Mouse (Mus musculus) spleen, embryonic (tissue): ENCODE results near the gene BC030870.

Experiments
- CTCF ChIA-PET: fragments of 350-600 bp; sonication (Branson Sonifier 250); formaldehyde crosslinking; loops from one replicate; lab custom pipeline; 2022; lab: Charles Lee

Gene BC030870

DNA sequence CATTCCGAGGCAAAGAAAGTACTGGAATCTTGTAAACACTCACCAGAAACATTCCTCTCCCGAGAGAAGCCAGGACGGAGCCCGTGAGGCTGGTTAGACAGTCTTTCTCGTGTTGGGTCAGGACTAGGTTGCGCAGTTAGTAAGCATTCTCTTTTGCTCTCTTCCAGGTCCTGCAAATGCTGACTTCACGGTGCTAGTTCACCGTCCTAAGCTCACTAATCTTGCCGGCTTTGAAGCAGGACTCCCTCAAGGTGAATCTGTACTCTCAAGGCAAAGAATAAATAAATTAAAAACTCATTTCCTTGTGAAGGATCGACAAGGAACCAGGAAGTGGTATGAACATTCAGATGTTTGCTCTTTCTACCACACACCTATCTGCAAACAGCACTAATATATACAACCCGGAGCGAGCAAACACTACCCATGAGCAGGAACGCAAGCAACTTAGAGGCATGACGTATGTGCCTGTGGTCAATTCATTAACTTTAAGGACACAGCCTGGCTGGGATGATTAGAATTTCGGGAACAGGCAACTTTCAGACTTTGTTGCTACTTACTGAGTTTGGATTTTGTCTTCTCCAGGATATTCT lies at the start of gene BC030870:
Gene BC030870, minus strand, starts transcription at position 365 of the 590 bp plus-strand sequence.
- CTCF ChIA-PET: no interaction called here

DNA sequence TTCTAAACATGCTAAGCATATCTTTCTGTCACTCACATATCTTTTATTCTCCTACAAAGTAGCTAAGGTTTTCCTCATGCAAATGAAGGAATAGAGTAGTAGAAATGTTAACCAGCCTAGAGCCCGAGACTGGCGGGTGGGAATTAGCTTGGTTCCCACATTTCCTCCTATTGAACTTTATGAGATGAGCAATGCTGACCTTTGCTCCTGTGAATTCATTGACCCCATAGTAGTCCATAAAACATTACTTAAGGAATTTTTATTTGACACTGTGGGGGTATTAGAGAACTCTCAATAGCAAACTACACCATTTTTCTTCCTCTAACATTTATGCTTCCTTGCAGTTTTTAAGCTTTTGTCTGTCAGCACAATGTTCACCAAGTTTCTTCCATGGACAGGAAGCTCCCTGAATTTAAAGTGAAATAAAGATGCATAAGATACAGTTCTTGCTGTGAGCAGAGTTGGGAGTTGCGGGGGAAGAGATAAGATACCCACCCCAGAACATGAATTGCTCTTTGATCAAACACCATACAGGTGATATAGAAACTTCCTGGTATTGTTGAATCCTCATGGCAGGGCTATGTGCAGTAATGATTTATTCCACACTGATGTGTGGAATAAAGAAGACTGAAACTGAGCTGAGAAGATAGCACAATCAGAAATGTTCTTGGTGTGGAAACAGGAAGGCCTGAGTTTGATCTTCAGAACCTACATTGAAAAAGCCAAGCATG lies 45.5 kb upstream of the BC030870 start:
- CTCF ChIA-PET: interaction anchor here (0.6 kb wide), 1 partner anchor 260 kb away, joined by 5 read pairs; no protein-coding TSS in a partner anchor

DNA sequence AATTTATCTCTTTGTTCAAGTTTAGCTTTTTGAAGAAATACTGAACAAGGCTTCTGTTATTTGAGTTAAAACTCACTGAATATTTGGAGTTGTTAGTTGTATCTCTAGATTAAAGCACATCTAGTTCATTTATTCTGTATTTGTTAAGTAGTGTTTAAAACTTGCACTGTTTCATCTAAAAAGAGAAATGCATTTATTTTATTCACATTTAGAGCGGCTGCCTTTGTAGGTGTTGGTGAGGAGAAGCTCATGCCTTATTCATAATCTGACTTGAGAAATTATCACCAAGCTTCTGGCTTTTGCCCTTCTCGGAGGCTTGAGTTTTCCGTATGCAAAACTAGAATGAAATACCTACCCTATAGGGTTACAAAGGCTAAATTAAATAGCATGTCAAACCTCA lies 39.8 kb upstream of the BC030870 start:
- CTCF ChIA-PET: no interaction called here

DNA sequence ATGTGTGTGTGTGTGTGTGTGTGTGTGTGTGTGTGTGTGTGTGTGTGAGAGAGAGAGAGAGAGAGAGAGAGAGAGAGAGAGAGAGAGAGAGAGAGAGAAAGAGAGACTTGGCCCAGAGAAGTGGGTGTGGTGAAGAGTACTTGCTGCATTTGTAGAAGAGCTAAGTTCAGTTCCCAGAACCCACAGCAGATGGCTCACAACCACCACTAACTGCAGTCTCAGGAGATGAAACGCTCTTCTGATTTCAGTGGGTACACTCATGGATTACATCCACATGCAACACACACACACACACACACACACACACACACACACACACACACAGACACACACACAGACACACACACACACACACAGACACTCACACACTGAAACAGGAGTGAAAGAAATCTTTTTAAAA lies 31.3 kb upstream of the BC030870 start:
- CTCF ChIA-PET: interaction anchor here (0.7 kb wide), 1 partner anchor 70 kb away, joined by 8 read pairs; no protein-coding TSS in a partner anchor

DNA sequence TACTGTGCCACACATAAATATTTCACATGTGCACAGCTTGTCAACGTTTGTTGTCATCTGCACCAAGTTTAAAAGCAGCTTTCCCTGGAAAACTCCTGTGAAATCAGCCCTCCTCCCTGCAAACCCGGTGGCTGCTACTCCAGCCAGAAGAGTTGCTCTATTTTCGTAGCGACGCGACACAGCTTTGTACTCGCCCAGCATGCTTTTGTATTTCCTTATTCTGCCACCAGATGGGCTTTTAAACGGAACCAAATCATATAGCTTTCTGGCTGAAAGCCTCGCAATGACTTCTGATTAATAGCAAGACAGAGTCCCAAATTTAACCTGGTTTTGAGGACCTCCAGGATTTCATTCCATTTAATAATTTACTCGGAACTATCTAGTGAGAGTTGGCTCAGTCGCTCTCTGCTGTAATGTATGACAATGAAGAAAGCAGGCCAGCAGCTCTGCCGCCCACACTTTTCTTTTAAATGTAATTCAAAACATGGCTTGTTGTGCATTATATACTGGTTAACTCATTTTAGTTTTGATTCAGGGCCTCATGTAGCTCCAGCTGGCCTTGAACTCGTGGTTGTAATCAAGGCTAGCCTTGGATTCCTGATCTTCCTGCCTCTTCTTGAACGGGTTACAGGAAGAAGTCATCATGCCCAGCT lies 29.9 kb upstream of the BC030870 start:
- CTCF ChIA-PET: no interaction called here

DNA sequence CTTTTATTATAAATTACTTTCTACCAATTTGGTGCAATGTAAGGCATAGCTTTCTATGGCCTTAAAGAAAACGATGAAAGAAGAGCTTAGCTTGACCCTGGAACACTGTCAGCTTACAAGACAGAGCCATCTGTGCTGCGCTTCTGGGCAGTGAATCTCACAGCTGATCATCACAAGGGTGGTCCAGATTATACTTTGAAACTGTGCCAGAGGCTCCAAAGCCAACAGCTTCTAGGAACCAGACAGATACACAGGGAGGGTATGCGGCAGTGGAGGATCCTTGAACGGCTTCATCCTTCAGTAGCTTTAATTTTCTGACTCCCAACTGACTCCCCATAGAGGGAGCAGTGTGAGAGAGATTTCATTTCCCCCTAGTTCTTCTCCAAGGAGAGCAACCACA lies 28.5 kb upstream of the BC030870 start:
- CTCF ChIA-PET: no interaction called here

DNA sequence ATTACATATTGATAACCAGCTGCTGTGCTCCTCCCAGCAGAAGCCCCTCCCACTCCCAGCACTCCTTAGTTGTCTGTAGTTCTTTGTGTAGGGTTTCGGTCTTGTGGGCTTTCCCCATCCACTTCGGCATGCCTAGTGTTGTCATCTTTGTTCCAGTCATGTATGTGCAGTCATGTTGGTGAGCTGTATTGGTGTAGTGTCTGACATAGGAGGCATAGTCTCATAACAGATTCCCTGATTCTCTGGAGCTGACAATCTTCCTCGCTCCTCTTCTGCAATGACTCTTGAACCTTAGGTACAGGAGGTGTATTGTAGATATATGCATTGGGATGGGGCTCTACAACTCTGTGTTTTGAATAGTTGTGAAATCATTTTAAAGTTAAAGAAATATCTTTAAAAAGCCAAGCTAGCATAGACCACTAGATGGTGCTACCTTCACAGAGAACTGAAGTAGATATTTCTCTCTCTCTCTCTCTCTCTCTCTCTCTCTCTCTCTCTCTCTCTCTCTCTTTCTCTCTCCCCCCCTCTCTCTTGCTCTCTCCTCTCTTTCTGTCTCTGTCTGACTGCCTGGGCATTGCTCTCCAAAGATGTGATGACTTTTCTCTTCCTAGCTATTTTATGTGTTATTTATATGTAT lies 9.6 kb upstream of the BC030870 start:
- CTCF ChIA-PET: interaction anchor here (0.7 kb wide), 1 partner anchor 116 kb away, joined by 11 read pairs; no protein-coding TSS in a partner anchor

DNA sequence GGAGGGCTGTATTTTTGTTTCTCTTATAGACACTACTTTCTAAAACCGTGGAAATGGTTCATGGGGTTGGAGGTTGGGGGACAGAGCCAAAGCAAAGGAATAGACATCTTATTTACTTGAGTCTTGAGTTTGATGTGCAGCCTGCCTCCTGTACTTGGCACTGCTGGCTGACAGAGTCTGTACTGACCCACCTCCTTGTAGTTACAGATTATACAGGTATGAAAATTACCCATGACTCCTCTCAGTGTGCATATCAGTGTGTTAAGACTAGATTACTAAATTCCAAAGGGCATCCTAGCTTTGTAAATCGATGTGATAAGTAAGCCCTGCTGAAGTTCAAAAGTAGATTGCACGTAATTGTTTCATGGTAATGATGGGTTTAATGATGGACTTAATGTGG lies 2.9 kb downstream of the BC030870 start:
- CTCF ChIA-PET: no interaction called here

DNA sequence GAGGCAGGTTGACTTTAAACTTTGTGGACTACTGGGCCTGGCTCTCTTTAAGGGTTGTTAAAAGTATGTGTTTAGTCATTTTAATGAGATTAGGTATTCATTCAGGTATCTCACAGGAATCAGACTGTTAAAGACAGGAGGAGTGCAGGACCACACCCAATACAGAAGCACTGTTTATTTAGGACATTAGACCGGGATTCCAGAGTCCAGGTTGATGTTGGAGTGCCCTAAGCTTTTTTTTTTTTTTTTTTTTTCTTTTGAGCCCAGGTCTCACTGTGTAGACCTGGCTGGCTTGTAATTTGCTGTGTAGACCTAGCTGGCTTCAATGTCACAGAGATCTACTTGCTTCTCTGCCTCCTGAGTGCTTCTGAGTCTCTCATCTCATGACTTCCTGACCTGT lies 3.3 kb downstream of the BC030870 start:
- CTCF ChIA-PET: no interaction called here

DNA sequence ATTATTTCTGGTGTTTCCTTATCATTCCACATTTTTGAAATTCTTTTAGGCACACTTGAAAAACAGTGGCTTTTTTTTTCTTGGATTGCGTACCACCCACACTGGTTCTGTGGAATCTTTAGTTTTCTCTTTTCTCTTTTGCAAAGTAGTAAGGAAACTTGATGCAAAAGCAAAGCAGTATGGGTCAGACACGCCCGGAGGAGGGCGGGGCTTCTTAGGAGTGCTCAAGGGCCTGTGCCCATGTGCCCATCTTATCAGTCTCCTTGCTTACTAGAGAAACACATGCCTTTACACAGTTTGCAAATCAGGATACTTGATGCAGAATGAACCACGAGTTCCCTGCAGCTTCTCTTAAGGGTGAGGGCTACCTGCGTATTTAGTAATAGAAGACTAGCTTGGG lies 17.3 kb downstream of the BC030870 start:
- CTCF ChIA-PET: no interaction called here

DNA sequence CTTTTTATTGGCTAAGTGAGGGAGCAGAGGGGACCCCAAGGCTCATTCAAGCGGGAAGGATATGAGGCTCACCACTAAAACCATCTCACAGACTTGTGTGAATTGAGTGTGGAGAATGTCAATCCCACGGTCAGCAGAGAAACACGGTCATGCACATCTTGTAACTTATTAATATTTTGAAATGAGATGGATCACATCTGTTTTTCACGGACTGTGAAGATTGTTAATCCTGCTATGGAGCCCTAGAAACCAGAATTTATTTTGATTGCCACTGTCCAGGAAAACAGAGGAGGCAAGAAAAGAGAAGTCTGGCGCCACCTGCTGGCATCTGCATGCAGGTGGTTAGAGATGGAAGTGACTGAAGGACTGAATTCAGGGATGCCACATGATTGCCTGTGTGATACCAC lies 19.1 kb downstream of the BC030870 start:
- CTCF ChIA-PET: no interaction called here

- CTCF ChIA-PET: no interaction called here
Measured at GRCm38 (mm10) chr8:65108936-65109335, 20.4 kb downstream of the BC030870 start.

- CTCF ChIA-PET: no interaction called here
Measured at GRCm38 (mm10) chr8:65107936-65108718, 21.2 kb downstream of the BC030870 start.

DNA sequence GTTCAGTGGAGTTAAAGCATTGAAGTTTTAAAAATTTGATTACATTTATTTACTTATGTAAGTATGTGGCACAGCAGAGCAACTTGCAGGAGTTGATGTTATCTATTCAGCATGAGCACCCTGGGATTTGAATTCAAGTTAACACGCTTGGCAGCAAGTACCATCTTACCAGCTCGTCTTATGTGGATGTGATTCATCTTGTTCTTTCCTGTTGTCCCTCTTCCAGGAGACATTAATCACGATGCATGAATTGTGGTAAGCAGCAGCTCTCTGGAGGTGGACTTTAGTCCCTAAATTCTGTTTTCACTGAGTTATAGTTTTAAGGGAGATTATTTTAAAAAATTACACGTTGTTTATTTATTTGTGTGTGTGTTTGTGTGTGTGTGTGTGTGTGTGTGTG lies 25.3 kb downstream of the BC030870 start:
- CTCF ChIA-PET: no interaction called here

GRCm38 (mm10) chr8:65103632-65104031 lies 25.7 kb downstream of the BC030870 start:
- CTCF ChIA-PET: no interaction called here

DNA sequence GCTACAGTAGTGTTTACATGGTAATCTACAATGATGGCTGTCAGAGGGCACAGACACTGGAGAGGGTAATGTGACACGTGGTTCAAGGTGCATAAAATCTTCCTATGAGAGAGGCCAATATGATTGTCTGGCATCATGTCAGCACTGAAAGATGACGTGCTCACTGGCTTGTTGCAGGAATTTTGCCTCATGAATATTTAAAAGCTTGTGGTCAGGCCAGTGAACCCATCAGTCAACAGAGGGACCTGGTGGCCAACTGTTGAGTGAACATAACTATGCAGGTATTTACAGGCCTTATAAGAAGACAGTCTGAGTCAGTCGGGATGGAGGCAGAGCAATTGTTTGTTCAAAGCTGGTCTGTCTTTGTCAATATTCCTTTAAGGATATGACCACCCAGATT lies 29.6 kb downstream of the BC030870 start:
- CTCF ChIA-PET: no interaction called here

DNA sequence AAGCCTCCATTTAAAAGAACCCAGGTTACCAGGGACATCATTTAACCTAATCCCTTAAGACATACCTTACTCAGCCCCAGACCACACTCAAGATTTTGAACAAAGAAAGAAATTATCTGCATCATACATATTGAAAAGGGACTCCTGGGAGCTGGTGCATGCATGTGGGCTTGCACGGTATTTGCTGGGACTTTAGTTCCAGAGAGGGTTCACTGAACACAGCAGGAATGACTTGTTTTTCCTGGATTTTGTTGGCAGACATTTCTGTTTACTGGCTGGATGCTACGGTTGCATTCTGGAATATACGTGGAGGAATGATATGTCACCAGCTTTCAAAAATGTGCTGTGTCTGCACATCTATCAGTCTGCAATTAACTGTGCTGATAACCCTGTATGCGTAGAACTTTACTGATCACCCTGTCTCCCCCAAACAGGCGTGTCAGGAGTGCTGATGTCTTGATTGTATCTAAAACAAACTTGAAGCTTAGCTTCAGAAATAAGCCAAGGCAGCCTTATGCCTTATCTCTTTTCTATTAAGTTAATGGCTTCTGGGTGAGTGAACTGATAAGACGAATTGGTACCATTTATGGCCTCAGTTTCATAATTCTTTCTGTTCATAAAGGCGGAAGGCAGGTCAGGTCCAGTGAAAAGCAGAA lies 31.5 kb downstream of the BC030870 start:
- CTCF ChIA-PET: no interaction called here

DNA sequence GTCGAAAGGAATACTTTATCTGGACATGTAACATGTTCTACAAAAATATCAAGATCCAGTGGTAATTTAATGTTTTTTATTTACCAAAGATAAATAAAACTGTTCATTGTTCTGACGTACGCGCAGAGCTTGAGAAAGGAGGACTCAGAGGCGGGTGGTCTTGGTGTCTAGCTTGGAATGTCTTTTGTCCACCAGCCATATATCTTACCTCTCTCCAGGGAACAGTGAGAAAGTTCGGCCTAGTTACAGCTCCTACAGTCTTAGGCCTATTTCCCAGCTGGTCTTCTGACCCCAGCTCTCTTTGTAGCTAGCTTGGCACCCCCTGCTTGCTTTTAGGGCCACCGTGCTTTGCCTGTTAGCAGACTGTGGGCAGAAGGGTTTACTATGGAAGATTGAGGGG lies 39.6 kb downstream of the BC030870 start:
- CTCF ChIA-PET: no interaction called here

GRCm38 (mm10) chr8:65088120-65088519 lies 41.2 kb downstream of the BC030870 start:
- CTCF ChIA-PET: no interaction called here

GRCm38 (mm10) chr8:65087711-65088110 lies 41.7 kb downstream of the BC030870 start:
- CTCF ChIA-PET: no interaction called here

- CTCF ChIA-PET: no interaction called here
Measured at GRCm38 (mm10) chr8:65085680-65086079, 43.7 kb downstream of the BC030870 start.
